Mouse (Mus musculus) thymus, adult 2 months (tissue): ENCODE results near the gene Apoh.

ENCODE experiments used
- CTCF ChIP-seq: fragments of 200-500 bp; IDR thresholded peaks from 2 replicates; pipeline ENCODE4 v1.5.1; 2012; ENCODE audit warnings: mild to moderate bottlenecking, control low read depth, low read length, moderate library complexity, borderline replicate concordance; ENCODE audit not compliant: control insufficient read depth, poor library complexity, insufficient read depth; ENCODE audit errors: extremely low read depth
- POLR2A ChIP-seq: fragments of 200-500 bp; IDR thresholded peaks from 2 replicates; pipeline ENCODE4 v1.6.1; 2012; ENCODE audit warnings: mild to moderate bottlenecking, low read length, control low read depth, moderate library complexity; ENCODE audit not compliant: control insufficient read depth, poor library complexity, insufficient read depth; ENCODE audit errors: extremely low read depth

GRCm38 (mm10) chr11:108334658-108335057 lies 8.5 kb upstream of the Apoh start:
- TF ChIP-seq CTCF, result no peak
- no peak for TF ChIP-seq POLR2A
